Mouse (Mus musculus) adrenal gland, postnatal 25 days (tissue): ENCODE data around the gene Sco1. TPM values are rescaled to one million over a fixed set of nuclear protein-coding genes. Genes with fewer than 3 reads are reported as not detected.
"Not testable (repeated sequence)": the region's sequence is repeated elsewhere in the genome, so short reads cannot be mapped to it uniquely, and the experiment has no call there.

ENCODE experiments used
- DNase-seq: peaks from one replicate; pipeline ENCODE4 v3.0.0; 2021; ENCODE audit warnings: mixed read lengths
- long read RNA-seq: library from polyadenylated mRNA; stranded (forward); transcript quantifications from one replicate; pipeline ENCODE4 v2.0.0, GENCODE M21; 2021
- total RNA-seq: library from RNA; stranded (reverse); gene quantifications from 2 replicates; pipeline ENCODE4 v1.2.3, GENCODE M21; 2021

Gene Sco1
- 19.9 and 21.0 TPM in 2 replicates for total RNA-seq
- long read RNA-seq, transcript Sco1-201 (6 exons, 2,412 nt): major isoform, 5 of 6 reads
- long read RNA-seq, partial matches to known transcripts: 1 of 6 reads
- long read RNA-seq, other reads (novel, unspliced or antisense): 0 of 6 reads

- peak; percentile 86 for DNase-seq
Observed at GRCm38 (mm10) chr11:67052321-67052952, at the start of gene Sco1, which contains the start of gene Adprm. Sco1 (plus strand) TSS chr11:67052670. Adprm (minus strand) TSS chr11:67052594.

- no peak for DNase-seq
Observed at GRCm38 (mm10) chr11:67002911-67003310, 49.6 kb upstream of the Sco1 start.

GRCm38 (mm10) chr11:67007961-67008360, 44.5 kb upstream of the Sco1 start:
- no peak for DNase-seq

- DNase-seq: no peak
Observed at GRCm38 (mm10) chr11:67008528-67008927, 43.9 kb upstream of the Sco1 start.

GRCm38 (mm10) chr11:67010430-67010829, 42.0 kb upstream of the Sco1 start:
- DNase-seq: no peak

- DNase-seq: no peak
Observed at GRCm38 (mm10) chr11:67011635-67012034, 40.8 kb upstream of the Sco1 start.

- no peak for DNase-seq
Observed at GRCm38 (mm10) chr11:67017801-67018591, 34.5 kb upstream of the Sco1 start.

- DNase-seq: no peak
Observed at GRCm38 (mm10) chr11:67019711-67020475, 32.6 kb upstream of the Sco1 start.

GRCm38 (mm10) chr11:67020948-67021347, 31.5 kb upstream of the Sco1 start:
- peak; percentile 63 for DNase-seq

- no peak for DNase-seq
Observed at GRCm38 (mm10) chr11:67022354-67023115, 29.9 kb upstream of the Sco1 start.

GRCm38 (mm10) chr11:67023191-67023590, 29.3 kb upstream of the Sco1 start:
- not testable (repeated sequence) for DNase-seq

GRCm38 (mm10) chr11:67023802-67024340, 28.6 kb upstream of the Sco1 start:
- DNase-seq: no peak

GRCm38 (mm10) chr11:67024867-67025477, 27.5 kb upstream of the Sco1 start, which contains the start of gene Tmem220:
Tmem220 (plus strand) TSS chr11:67025154.
- DNase-seq: peak; percentile 97

- no peak for DNase-seq
Observed at GRCm38 (mm10) chr11:67030904-67031602, 21.4 kb upstream of the Sco1 start.

- DNase-seq: no peak
Observed at GRCm38 (mm10) chr11:67031603-67031915, 20.9 kb upstream of the Sco1 start.

GRCm38 (mm10) chr11:67034775-67035485, 17.5 kb upstream of the Sco1 start:
- DNase-seq: no peak

- DNase-seq: no peak
Observed at GRCm38 (mm10) chr11:67036229-67036628, 16.2 kb upstream of the Sco1 start.

GRCm38 (mm10) chr11:67036892-67037291, 15.6 kb upstream of the Sco1 start:
- no peak for DNase-seq

- DNase-seq: no peak
Observed at GRCm38 (mm10) chr11:67039799-67040198, 12.7 kb upstream of the Sco1 start.

GRCm38 (mm10) chr11:67040483-67040882, 12.0 kb upstream of the Sco1 start:
- DNase-seq: no peak
